In the genomic region with DNA sequence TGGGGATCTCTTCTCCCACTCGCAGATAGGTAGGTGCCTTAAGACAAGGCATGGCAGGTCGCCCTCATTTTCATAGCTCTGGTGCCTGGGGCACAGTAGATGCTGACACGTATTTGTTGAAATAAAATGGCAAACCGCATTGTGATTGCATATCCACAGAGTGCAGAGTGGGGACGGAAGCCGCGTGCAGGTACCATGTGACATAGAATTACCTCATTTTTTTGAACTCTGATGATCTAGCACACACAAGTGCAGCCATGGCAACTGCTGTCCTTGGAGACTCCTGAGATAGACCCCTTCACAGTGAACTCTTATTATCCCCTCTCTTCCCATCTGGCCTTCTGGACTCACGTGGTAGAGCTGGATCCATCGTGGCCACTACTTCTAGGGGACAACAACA, we compare ENCODE assay signal across 21 mouse cellular contexts.
A peak's percentile ranks its signal among the peaks of the same experiment; 100 is the strongest.
DNase-seq lines count a peak whose midpoint lies in the region; ATAC-seq and TF ChIP-seq lines count a peak whose summit lies in the region.
"Had no signal": no experiment of that assay in that cellular context is flagged by ENCODE, and none has a peak within 500 bp of the region (broad histone marks: within the 10 kb centered on the region; RNA-seq: fewer than 3 reads in every experiment).

No protein-coding gene starts in this region.

- H3K4me2 ChIP-seq in hindbrain, embryonic 13.5 days = no peak overlapping the region
- no peak overlapping the region for H3K4me2 ChIP-seq in hindbrain, postnatal 0 days (ENCODE audit: low read depth, low read length)
- no peak overlapping the region for H3K4me2 ChIP-seq in hindbrain, embryonic 14.5 days (replicated peaks)
- H3K4me2 ChIP-seq in midbrain, embryonic 15.5 days = no peak overlapping the region
- no peak overlapping the region for H3K4me2 ChIP-seq in midbrain, embryonic 13.5 days (replicated peaks)
- H3K4me2 ChIP-seq: embryonic facial prominence, embryonic 12.5 days; forebrain, embryonic 12.5 days had no signal

- no peak for ATAC-seq in hindbrain, embryonic 13.5 days (ENCODE audit: low FRiP score)
- 0 out of 2 replicates have a peak, but pooled peaks have one; percentile 58 for ATAC-seq in hindbrain, postnatal 0 days
- no peak for ATAC-seq in hindbrain, embryonic 14.5 days (ENCODE audit: low FRiP score)
- peak; percentile 18; the same call in 1 of the 2 replicates for ATAC-seq in midbrain, embryonic 15.5 days (replicated peaks)
- ATAC-seq in midbrain, embryonic 13.5 days = no peak
- ATAC-seq: forebrain, embryonic 14.5 days; forebrain, embryonic 16.5 days had no signal

- no peaks in the 10 kb centered on the region for H3K9me3 ChIP-seq in hindbrain, embryonic 13.5 days
- no peaks in the 10 kb centered on the region for H3K9me3 ChIP-seq in hindbrain, embryonic 10.5 days
- H3K9me3 ChIP-seq in hindbrain, postnatal 0 days (ENCODE audit: low read length) = no peaks in the 10 kb centered on the region
- no peaks in the 10 kb centered on the region for H3K9me3 ChIP-seq in hindbrain, embryonic 14.5 days (ENCODE audit: control insufficient read depth, low read length)
- no peaks in the 10 kb centered on the region for H3K9me3 ChIP-seq in midbrain, embryonic 15.5 days
- H3K9me3 ChIP-seq in midbrain, embryonic 13.5 days = no peaks in the 10 kb centered on the region
- H3K9me3 ChIP-seq: embryonic facial prominence, embryonic 10.5 days; embryonic facial prominence, embryonic 12.5 days; forebrain, embryonic 12.5 days had no signal

- no peak for DNase-seq in hindbrain, embryonic 10.5 days (ENCODE audit: low spot score)
- DNase-seq in hindbrain, postnatal 0 days (ENCODE audit: low spot score) = no peak
- DNase-seq in hindbrain, embryonic 14.5 days (ENCODE audit: low spot score) = no peak
- peak; percentile 17 for DNase-seq in brain, embryonic 14.5 days (ENCODE audit: low read depth)
- no peak for DNase-seq in right cerebral cortex, adult 2 months (ENCODE audit: low spot score in 2 of 2)
- DNase-seq: adrenal gland, adult 2 months; adrenal gland, postnatal 10 days; adrenal gland, postnatal 25 days; cerebellum, adult 11-12 months; cerebellum, adult 2 months; cerebellum, adult 9-10 months; cerebellum, postnatal 10 days; cerebellum, postnatal 25 days had no signal

- H3K4me1 ChIP-seq in hindbrain, embryonic 13.5 days (replicated peaks) = peaks cover 52% of the 10 kb centered on the region
- peaks cover 32% of the 10 kb centered on the region for H3K4me1 ChIP-seq in hindbrain, embryonic 10.5 days (replicated peaks)
- peaks cover 6% of the 10 kb centered on the region; the same call in 1 of the 2 replicates for H3K4me1 ChIP-seq in hindbrain, postnatal 0 days (ENCODE audit: insufficient read depth, low read length)
- peaks cover 25% of the 10 kb centered on the region for H3K4me1 ChIP-seq in hindbrain, embryonic 14.5 days (replicated peaks; ENCODE audit: control insufficient read depth, insufficient read depth, low read length)
- peaks cover 31% of the 10 kb centered on the region for H3K4me1 ChIP-seq in midbrain, embryonic 15.5 days
- peaks cover 47% of the 10 kb centered on the region for H3K4me1 ChIP-seq in midbrain, embryonic 13.5 days (replicated peaks)

- no peak for TF ChIP-seq POLR2A in brain, embryonic 14.5 days (IDR thresholded peaks at IDR 0.05; ENCODE audit: borderline replicate concordance, extremely low read depth, insufficient read depth, insufficient read length, poor library complexity, severe bottlenecking)

- WGBS in hindbrain, embryonic 13.5 days = 89% methylated on average over 9 of the region's 9 CpGs
- WGBS in hindbrain, embryonic 10.5 days = 94% methylated on average over 9 of the region's 9 CpGs
- 87% methylated on average over 9 of the region's 9 CpGs for WGBS in hindbrain, postnatal 0 days
- 82% methylated on average over 9 of the region's 9 CpGs for whole genome bisulfite sequencing in hindbrain, embryonic 14.5 days
- WGBS in midbrain, embryonic 15.5 days = 81% methylated on average over 9 of the region's 9 CpGs
- 87% methylated on average over 9 of the region's 9 CpGs for WGBS in midbrain, embryonic 13.5 days

- no peaks in the 10 kb centered on the region for H3K36me3 ChIP-seq in hindbrain, embryonic 13.5 days
- no peaks in the 10 kb centered on the region for H3K36me3 ChIP-seq in hindbrain, embryonic 10.5 days
- H3K36me3 ChIP-seq in hindbrain, postnatal 0 days (ENCODE audit: insufficient read depth, low read length) = no peaks in the 10 kb centered on the region
- H3K36me3 ChIP-seq in hindbrain, embryonic 14.5 days (replicated peaks; ENCODE audit: control insufficient read depth, insufficient read depth) = no peaks in the 10 kb centered on the region
- H3K36me3 ChIP-seq in midbrain, embryonic 15.5 days (replicated peaks) = no peaks in the 10 kb centered on the region
- no peaks in the 10 kb centered on the region for H3K36me3 ChIP-seq in midbrain, embryonic 13.5 days
- H3K36me3 ChIP-seq: embryonic facial prominence, embryonic 10.5 days; embryonic facial prominence, embryonic 12.5 days; forebrain, embryonic 12.5 days had no signal

- no peaks in the 10 kb centered on the region for H3K27me3 ChIP-seq in hindbrain, embryonic 13.5 days
- no peaks in the 10 kb centered on the region for H3K27me3 ChIP-seq in hindbrain, embryonic 10.5 days (ENCODE audit: insufficient read depth, poor library complexity, severe bottlenecking)
- H3K27me3 ChIP-seq in hindbrain, postnatal 0 days (ENCODE audit: insufficient read depth, low read length) = no peaks in the 10 kb centered on the region
- H3K27me3 ChIP-seq in hindbrain, embryonic 14.5 days (ENCODE audit: control insufficient read depth, insufficient read depth, low read length) = no peaks in the 10 kb centered on the region
- no peaks in the 10 kb centered on the region for H3K27me3 ChIP-seq in midbrain, embryonic 15.5 days (replicated peaks)
- no peaks in the 10 kb centered on the region for H3K27me3 ChIP-seq in midbrain, embryonic 13.5 days
- H3K27me3 ChIP-seq: embryonic facial prominence, embryonic 12.5 days had no signal

- H3K27ac ChIP-seq in hindbrain, embryonic 13.5 days = peak overlapping the region; percentile 40; the same call in 1 of the 2 replicates
- H3K27ac ChIP-seq in hindbrain, embryonic 10.5 days = no peak overlapping the region
- no peak overlapping the region for H3K27ac ChIP-seq in hindbrain, postnatal 0 days
- no peak overlapping the region for H3K27ac ChIP-seq in hindbrain, embryonic 14.5 days
- no peak overlapping the region for H3K27ac ChIP-seq in midbrain, embryonic 15.5 days
- no peak overlapping the region for H3K27ac ChIP-seq in midbrain, embryonic 13.5 days
- H3K27ac ChIP-seq: embryonic facial prominence, embryonic 10.5 days; embryonic facial prominence, embryonic 12.5 days; forebrain, embryonic 12.5 days had no signal

- TF ChIP-seq CTCF in hindbrain, postnatal 0 days (IDR thresholded peaks at IDR 0.05; ENCODE audit: low read depth) = no peak
- TF ChIP-seq CTCF in brain, embryonic 14.5 days (IDR thresholded peaks at IDR 0.05; ENCODE audit: borderline replicate concordance, extremely low read depth, insufficient read depth, insufficient read length) = no peak

- no peak overlapping the region for H3K9ac ChIP-seq in hindbrain, embryonic 13.5 days
- no peak overlapping the region for H3K9ac ChIP-seq in hindbrain, postnatal 0 days (replicated peaks; ENCODE audit: low read length)
- no peak overlapping the region for H3K9ac ChIP-seq in hindbrain, embryonic 14.5 days
- no peak overlapping the region for H3K9ac ChIP-seq in midbrain, embryonic 15.5 days
- H3K9ac ChIP-seq in midbrain, embryonic 13.5 days (replicated peaks) = no peak overlapping the region
- H3K9ac ChIP-seq: embryonic facial prominence, embryonic 12.5 days; forebrain, embryonic 12.5 days had no signal

- no peak overlapping the region for H3K4me3 ChIP-seq in hindbrain, embryonic 13.5 days
- no peak overlapping the region for H3K4me3 ChIP-seq in hindbrain, embryonic 10.5 days
- H3K4me3 ChIP-seq in hindbrain, postnatal 0 days (ENCODE audit: low read length) = no peak overlapping the region
- H3K4me3 ChIP-seq in hindbrain, embryonic 14.5 days (replicated peaks; ENCODE audit: low read length) = no peak overlapping the region
- no peak overlapping the region for H3K4me3 ChIP-seq in midbrain, embryonic 15.5 days
- no peak overlapping the region for H3K4me3 ChIP-seq in midbrain, embryonic 13.5 days (replicated peaks)
- H3K4me3 ChIP-seq: embryonic facial prominence, embryonic 10.5 days; embryonic facial prominence, embryonic 12.5 days; forebrain, embryonic 12.5 days had no signal

Comparison
In these comparisons a context has a peak if more than half of its experiments do, and no peak if none do; other contexts are left out.
1. ATAC-seq: peak in hindbrain, postnatal 0 days (single experiment) and midbrain, embryonic 15.5 days (single experiment); none in hindbrain, embryonic 13.5 days (single experiment), hindbrain, embryonic 14.5 days (single experiment) and midbrain, embryonic 13.5 days (single experiment).